Mouse (Mus musculus): ENCODE results near the gene Als2cr12. TPM values are rescaled to one million over a fixed set of nuclear protein-coding genes. Genes with fewer than 3 reads are reported as not detected.
"Not testable (repeated sequence)": the region's sequence is repeated elsewhere in the genome, so short reads cannot be mapped to it uniquely, and the experiment has no call there.

The Als2cr12 gene
- polyA plus RNA-seq, 1 experiment, result not detected

DNA sequence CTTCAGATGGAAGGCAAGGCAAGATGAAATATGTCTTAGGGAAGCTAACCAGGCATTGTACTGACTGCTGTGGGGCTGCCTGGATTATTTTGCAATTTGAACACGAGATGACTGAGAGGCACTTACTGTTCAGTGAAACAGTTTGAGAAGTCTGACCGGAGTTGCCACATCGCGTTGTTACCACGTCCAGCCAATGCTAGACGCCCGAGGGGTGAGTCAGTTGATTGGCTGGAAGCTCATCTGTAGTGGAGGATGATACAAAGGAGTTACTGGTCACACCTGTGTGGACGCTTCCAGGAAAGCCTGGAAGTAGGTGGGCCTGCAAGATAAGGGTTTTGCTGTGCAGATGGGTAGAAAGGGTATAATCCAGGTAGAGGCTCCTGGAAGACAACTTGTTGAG lies 24.3 kb upstream of the Als2cr12 start:
- DNase-seq (ENCODE audit: extremely low spot score in 1 of 2, low spot score in 1 of 2), result no peak

DNA sequence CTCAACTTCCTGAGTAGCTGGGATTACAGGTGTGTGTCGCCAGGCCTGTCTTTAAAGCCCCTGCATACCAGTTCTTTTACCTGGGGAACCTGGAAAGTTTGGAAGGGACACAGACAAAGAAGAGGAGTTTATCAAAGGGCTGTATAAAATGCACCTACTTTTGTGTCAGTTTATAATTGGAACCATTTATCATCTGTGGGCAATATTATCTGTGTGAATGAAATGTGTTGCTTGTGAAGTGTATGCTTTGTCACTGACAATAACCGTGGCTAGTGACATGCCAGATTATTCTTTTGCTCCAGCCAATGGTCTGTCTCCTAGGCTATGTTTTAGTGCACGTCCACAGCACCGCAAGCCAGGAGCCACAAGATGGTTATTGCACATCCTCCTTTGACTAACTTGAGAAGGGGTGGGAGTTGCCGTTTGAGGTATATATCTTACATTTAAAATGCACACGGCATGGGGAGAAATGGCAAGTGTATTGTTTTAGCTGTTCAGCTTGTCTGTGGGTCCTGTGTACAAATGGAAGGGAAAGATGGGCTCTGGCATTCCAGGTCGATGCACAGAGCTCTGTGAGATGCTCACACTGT lies 23.7 kb upstream of the Als2cr12 start:
- no peak for DNase-seq (ENCODE audit: extremely low spot score in 1 of 2, low spot score in 1 of 2)

DNA sequence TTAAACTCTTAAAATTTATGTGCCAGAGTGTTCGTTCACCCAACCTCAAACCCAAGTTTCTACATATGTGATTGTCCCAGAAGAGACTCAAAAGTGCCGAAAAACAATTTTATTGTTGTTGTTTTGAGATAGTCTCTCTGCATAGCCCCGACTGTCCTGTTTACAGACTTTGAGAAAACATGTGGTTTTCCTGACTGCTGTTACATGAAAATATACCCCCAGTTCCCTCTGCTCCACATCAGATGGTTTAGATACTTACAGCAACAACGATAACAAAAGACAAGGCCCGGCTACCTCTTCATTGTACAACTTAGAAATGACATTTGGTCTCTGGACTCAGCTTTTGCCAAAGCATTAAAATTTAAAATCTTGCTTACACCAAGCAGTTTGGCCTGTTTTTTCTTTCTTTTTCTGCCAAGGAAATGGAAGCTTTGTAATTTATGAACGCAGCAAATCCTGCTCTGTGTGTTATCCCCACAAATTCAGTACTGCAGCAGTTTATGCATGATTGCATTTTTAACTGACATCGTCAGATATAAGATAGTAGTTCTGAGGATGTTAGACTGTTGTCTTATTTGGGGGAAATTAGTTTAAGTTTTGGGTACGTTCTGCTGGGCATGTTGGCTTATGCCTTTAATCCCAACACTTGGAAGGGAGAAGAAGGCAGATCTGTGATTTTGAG lies 21.9 kb upstream of the Als2cr12 start:
- no peak for DNase-seq (ENCODE audit: extremely low spot score in 1 of 2, low spot score in 1 of 2)

- DNase-seq (ENCODE audit: extremely low spot score in 1 of 2, low spot score in 1 of 2), result no peak
These were observed 21.1 kb upstream of the Als2cr12 start for GRCm38 (mm10) chr1:58716883-58717220.

GRCm38 (mm10) chr1:58716162-58716882 lies 20.5 kb upstream of the Als2cr12 start:
- DNase-seq (ENCODE audit: extremely low spot score in 1 of 2, low spot score in 1 of 2), result no peak

DNA sequence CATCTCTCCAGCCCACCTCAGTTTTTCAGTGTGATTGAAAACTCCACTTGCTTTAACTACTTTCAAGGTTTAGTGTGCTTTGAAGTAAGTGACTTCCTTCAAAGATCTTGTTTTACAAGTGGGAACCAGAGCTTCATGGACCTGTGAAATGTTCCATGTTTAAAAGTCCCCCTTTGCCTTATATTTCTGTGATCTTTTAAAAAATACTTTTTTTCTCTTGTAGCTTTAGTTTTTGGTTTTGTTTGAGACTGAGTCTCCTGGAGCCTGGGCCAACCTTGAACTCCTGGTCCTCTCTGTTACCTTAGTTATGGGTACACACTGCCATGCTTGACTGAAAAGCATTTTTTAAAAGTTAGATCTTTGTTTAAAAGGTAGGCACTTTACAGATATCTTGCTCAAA lies 19.7 kb upstream of the Als2cr12 start:
- no peak for DNase-seq (ENCODE audit: extremely low spot score in 1 of 2, low spot score in 1 of 2)

DNA sequence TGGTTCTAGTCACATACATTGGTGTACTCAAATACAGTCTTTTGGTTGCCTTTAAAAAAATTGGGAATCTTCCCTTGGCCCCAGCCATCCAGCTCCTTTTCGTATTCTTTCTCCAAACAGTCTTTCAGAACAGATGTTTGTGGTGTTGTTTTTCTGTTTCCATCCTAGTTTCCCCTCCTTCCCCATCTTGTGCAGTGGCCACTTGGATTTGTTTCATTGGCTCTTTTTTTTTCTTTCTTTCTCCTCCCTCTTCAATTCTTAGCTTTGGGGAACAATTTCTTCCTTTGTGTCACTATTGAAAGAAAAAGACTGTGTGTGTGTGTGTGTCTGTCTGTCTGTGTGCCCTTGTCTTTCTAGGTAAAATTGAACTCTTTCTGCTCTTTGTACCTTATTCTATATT lies 18.6 kb upstream of the Als2cr12 start:
- no peak for DNase-seq (ENCODE audit: extremely low spot score in 1 of 2, low spot score in 1 of 2)

GRCm38 (mm10) chr1:58713893-58714231 lies 18.1 kb upstream of the Als2cr12 start:
- no peak for DNase-seq (ENCODE audit: extremely low spot score in 1 of 2, low spot score in 1 of 2)

GRCm38 (mm10) chr1:58713081-58713892 lies 17.5 kb upstream of the Als2cr12 start:
- DNase-seq (ENCODE audit: extremely low spot score in 1 of 2, low spot score in 1 of 2), result peak in 1 of 2 experiments; percentile 53

GRCm38 (mm10) chr1:58712076-58713061 lies 16.6 kb upstream of the Als2cr12 start:
- peak in 1 of 2 experiments; percentile 31 for DNase-seq (ENCODE audit: extremely low spot score in 1 of 2, low spot score in 1 of 2)

GRCm38 (mm10) chr1:58711365-58712016 lies 15.7 kb upstream of the Als2cr12 start, which contains the start of gene Cflar:
TSS of gene Cflar (plus strand) at chr1:58711508.
- peak in 1 of 2 experiments; percentile 48 for DNase-seq (ENCODE audit: extremely low spot score in 1 of 2, low spot score in 1 of 2)

DNA sequence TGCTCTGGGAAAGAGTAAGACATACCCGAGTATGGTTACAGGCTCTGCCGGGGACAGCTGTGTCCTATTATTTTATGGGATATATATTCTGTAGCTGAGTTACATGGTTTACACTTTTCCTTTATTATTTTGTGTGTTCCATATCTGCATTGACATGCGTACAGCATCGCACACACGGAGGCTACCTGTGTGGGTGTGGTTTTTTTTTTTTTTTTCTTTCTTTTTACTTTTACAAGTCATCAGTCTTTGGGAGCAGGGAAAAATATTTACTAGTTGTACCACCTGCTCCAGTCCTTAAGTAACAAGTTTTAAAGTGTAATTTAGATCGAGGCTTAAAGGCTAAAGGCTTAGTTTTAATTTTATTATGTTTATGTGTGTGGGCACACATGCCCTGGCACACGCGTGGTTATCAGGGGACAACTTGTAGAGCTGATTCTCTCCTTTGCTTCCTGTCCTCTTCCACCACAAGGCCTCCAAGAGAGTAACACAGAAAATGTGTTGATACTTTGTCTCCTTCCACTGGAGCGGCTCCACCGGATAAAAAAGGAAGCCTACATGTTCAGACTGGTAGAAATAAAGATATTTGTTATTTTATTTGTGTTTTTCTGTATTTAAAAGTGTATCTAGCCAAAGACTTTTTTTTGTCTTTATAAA lies 15.0 kb upstream of the Als2cr12 start:
- DNase-seq (ENCODE audit: extremely low spot score in 1 of 2, low spot score in 1 of 2), result no peak

GRCm38 (mm10) chr1:58710043-58710442 lies 14.3 kb upstream of the Als2cr12 start:
- not testable (repeated sequence) for DNase-seq (ENCODE audit: extremely low spot score in 1 of 2, low spot score in 1 of 2)

- not testable (repeated sequence) for DNase-seq (ENCODE audit: extremely low spot score in 1 of 2, low spot score in 1 of 2)
These were observed 4.9 kb upstream of the Als2cr12 start for GRCm38 (mm10) chr1:58700580-58701162.

- no peak for DNase-seq (ENCODE audit: extremely low spot score in 1 of 2, low spot score in 1 of 2)
These were observed 4.2 kb upstream of the Als2cr12 start for GRCm38 (mm10) chr1:58699988-58700387.

GRCm38 (mm10) chr1:58698781-58699180 lies 3.0 kb upstream of the Als2cr12 start:
- DNase-seq (ENCODE audit: extremely low spot score in 1 of 2, low spot score in 1 of 2), result no peak

- peak in 1 of 2 experiments; percentile 64 for DNase-seq (ENCODE audit: extremely low spot score in 1 of 2, low spot score in 1 of 2)
These were observed 1.8 kb upstream of the Als2cr12 start for GRCm38 (mm10) chr1:58697607-58698006.

DNA sequence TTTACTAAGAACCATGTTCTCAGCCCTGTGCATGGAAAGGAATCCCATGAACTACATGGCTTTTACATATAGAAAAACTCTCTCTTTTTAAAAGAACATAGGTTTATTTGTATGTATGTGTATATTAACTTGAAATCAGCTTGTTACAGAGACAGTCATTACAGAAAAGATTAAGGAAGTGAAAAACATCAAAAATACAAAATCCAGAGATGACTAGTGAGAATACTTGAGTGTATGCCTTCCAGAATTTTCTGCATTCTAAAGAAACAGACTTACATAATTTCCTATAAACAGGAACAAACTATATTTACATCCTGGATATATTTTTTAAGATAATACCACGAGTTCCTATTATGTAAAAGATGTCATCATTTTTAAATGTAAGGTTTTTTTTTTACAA lies 2.1 kb downstream of the Als2cr12 start:
- DNase-seq (ENCODE audit: extremely low spot score in 1 of 2, low spot score in 1 of 2), result no peak

Measured in frontal cortex, adult 2 months (tissue).